Mouse (Mus musculus): Measurements from ENCODE around the gene Acsl4.

Acsl4 gene

GRCm38 (mm10) chrX:142390247-142390908 is at the start of gene Acsl4:
Acsl4 (minus strand) TSS chrX:142390535.
- peak; percentile 94 for DNase-seq (ENCODE audit: inconsistent ontology term)

DNA sequence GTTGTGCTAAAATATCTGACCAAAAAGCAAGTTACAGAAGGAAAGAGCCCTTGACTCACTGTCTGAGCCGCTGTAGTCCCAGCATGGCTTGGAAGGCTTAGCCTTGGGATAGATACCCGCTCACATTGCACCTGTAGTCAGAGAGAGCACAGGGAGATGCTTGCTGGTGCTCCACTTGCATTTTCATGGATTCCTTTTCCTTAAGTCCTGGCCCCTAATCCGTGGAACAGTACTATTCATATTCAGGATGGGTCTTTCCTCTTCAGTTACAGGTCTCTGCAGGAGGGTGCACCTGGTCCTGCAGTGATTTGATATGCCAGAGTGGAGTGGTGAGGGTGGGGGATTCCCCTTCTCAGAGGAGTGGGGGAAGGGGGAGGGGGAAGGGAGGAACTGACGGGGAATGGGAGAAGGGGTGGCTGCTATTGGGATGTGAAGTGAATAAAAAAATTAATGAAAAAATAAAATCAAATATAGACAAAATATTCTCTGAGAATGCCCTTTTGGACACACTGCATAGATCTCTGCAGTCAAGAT is 47.7 kb upstream of the Acsl4 start:
- DNase-seq (ENCODE audit: inconsistent ontology term) = no peak

- no peak for DNase-seq (ENCODE audit: inconsistent ontology term)
These were observed 42.5 kb upstream of the Acsl4 start for GRCm38 (mm10) chrX:142432846-142433245.

- no peak for DNase-seq (ENCODE audit: inconsistent ontology term)
These were observed 36.8 kb upstream of the Acsl4 start for GRCm38 (mm10) chrX:142427111-142427510.

GRCm38 (mm10) chrX:142426628-142427027 is 36.3 kb upstream of the Acsl4 start:
- DNase-seq (ENCODE audit: inconsistent ontology term) = peak; percentile 17

DNA sequence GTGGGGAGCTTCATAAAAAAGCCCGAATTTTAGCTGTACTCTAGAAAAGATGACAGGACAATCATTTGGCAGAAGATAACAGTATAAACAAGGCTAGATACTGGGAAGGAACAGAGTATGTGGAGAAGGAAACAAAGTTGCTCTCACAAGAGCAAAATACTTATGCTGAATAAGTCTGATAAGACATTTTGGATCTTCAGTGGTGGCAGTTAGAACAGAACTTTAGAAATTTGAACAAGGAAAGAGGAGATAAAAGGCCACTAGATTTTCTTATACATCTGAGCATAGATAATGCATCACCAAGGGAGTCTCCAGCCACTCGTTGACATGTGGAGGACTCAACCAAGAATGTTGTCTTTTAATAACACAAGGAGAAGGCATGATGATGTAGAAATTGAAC is 23.5 kb upstream of the Acsl4 start:
- no peak for DNase-seq (ENCODE audit: inconsistent ontology term)

- DNase-seq (ENCODE audit: inconsistent ontology term) = no peak
These were observed 19.7 kb upstream of the Acsl4 start for GRCm38 (mm10) chrX:142410060-142410459.

DNA sequence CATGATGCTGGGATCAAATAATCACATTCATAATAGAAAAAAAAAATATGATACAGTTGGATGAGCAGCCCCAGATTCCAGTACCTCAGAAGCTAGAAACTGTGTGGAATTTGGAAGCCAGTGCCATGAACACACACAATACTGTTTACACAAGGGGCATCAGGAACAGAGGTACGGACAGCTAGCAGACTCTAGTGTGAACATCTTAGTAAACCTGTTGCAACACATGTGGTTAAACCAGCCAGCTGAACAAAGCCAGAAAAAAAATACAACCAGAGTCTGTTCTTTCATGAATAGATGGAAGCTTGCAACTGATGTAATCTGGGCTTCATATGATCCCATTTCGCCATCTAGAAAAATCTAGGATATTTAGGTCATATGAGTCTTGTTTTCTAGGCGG is 19.0 kb upstream of the Acsl4 start:
- DNase-seq (ENCODE audit: inconsistent ontology term) = peak; percentile 34

DNA sequence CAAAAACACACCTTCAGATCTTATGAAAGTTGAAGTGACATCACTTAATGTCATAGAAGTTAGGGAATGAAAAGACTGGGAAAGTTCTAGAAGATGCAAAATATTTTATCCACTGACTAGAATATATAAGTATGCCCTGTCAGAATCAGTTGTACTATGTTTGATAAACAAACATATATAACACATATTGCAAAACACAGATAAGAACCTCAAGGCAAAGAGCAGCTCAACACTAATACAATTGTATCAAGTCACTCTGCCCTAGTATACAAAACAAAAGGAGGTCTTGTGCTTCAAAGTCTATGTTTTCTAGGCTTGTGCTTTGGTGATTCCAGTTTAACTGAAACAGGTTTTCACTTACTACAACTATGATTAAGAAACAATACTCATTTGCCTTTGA is 12.8 kb upstream of the Acsl4 start:
- DNase-seq (ENCODE audit: inconsistent ontology term) = no peak

- peak; percentile 42 for DNase-seq (ENCODE audit: inconsistent ontology term)
These were observed 8.3 kb upstream of the Acsl4 start for GRCm38 (mm10) chrX:142398621-142399020.

DNA sequence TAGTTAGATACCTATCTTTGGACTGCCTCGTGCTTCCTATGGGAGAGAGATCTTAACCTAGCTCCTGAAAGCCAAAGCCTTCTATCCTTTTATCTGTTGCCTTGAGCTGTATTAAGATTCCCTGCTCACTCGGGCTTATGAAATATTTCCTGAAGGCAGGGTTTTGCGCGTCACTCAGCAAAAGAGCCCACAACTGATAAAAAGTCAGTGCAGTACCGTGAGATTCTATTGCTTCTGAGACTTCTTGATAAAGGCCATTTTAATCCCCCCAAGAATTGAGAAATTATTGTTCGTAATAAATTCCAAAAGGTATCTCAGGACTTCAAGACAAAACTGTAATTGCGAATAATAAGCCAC is 552 bp upstream of the Acsl4 start:
- DNase-seq (ENCODE audit: inconsistent ontology term) = no peak

- peak; percentile 35 for DNase-seq (ENCODE audit: inconsistent ontology term)
These were observed 665 bp downstream of the Acsl4 start for GRCm38 (mm10) chrX:142389581-142390159.

GRCm38 (mm10) chrX:142388141-142388540 is 2.2 kb downstream of the Acsl4 start:
- no peak for DNase-seq (ENCODE audit: inconsistent ontology term)

GRCm38 (mm10) chrX:142387634-142388033 is 2.7 kb downstream of the Acsl4 start:
- no peak for DNase-seq (ENCODE audit: inconsistent ontology term)

DNA sequence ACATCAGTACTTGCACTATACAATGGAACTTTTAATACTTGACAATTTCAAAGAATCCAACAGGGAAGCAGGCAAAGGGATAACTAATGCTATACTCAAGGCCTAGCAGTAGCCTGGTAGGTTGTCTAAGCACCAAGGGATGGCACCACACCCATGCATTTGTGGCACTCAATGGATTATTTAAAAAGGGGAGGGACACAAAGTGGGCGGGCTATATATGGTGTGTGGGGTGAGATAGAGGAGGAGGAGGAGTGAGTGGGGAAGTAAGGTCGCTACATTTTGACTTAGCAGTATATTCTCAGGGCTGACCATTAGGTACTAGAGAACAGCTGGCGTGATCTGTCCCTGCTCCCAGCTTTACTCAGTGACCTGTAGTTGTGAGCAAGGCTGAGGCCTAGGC is 5.4 kb downstream of the Acsl4 start:
- DNase-seq (ENCODE audit: inconsistent ontology term) = no peak

GRCm38 (mm10) chrX:142379894-142380293 is 10.4 kb downstream of the Acsl4 start:
- DNase-seq (ENCODE audit: inconsistent ontology term) = no peak

- DNase-seq (ENCODE audit: inconsistent ontology term) = no peak
These were observed 12.3 kb downstream of the Acsl4 start for GRCm38 (mm10) chrX:142378048-142378447.

DNA sequence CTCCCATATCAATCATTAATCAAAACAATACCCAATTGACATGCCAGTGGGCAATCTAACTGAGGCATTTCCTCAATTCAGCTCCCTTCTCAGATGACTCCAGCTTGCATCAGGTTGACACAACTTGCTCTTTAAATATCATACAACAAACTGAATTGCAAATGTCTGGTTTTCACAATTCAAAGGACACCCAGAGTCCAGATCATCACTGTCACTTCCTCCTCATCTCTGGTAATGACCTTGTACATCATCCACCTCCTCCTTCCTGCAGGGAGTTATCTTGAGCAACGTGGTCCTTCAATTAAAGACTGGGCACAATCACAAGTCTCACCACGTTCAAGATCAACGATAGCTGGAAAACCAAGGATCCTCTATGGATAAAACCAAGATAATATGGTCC is 13.0 kb downstream of the Acsl4 start:
- DNase-seq (ENCODE audit: inconsistent ontology term) = no peak

DNA sequence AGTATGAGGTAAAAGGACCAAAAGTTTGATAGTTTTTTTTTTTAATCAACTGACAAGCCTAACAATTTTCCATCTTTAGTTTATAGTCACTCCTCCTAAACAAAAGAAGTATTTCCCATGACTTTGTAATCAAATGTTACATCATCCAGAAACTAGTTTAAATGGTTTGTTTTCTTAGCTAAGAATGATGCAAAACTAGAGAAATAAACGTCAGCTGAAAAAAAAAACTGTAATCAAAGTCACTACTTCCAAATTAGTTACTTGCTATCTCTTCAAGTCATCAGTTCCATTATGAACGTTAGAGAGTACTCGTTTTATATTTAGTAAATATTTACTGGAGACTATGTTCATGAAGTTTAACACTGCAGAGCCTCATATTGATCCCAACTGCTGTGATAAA is 13.6 kb downstream of the Acsl4 start:
- DNase-seq (ENCODE audit: inconsistent ontology term) = no peak

DNA sequence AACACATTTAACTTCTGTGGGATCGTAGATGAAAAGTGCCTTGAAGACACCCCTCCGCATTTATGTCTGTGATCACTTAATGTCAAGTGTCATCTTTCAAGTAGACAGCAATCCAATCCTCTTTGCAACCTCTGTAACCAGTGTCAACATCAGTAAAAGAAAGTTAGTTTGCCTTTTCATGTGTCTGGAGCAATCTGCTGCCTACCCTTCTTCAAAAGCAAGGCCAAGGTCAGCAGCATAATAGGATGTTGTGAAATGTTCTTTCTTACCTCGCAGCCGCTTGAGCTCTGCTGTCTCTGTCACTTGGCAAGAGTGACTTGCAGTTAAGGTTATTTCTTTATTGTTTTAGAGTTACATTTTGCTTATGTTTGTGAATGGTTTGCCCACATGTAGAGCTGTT is 14.8 kb downstream of the Acsl4 start:
- no peak for DNase-seq (ENCODE audit: inconsistent ontology term)

DNA sequence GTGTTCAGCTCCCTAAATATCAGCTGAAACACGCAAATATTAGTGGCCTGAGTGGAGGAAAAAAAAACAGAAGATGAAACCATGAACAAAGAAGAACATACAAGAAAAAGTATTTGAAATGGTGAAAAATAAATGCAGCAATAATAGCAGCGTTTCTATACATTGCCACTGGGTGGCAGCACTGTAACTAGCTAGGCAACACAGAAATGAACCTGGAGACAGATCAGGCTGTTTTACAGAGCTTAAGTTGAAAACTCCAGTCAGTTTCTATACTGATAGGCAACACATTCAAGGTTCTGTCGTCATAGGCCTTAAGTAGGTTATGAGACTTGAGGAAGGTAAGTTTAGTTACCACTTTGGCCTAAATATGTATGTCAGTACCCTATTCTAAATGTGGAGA is 17.9 kb downstream of the Acsl4 start:
- DNase-seq (ENCODE audit: inconsistent ontology term) = peak; percentile 24

- DNase-seq (ENCODE audit: inconsistent ontology term) = peak; percentile 12
These were observed 20.4 kb downstream of the Acsl4 start for GRCm38 (mm10) chrX:142369935-142370334.

GRCm38 (mm10) chrX:142363882-142364281 is 26.5 kb downstream of the Acsl4 start:
- DNase-seq (ENCODE audit: inconsistent ontology term) = no peak

GRCm38 (mm10) chrX:142359031-142359430 is 31.3 kb downstream of the Acsl4 start:
- DNase-seq (ENCODE audit: inconsistent ontology term) = no peak
